Mouse (Mus musculus): ENCODE data around the gene Gigyf2. TPM values are rescaled to one million over a fixed set of nuclear protein-coding genes. Genes with fewer than 3 reads are reported as not detected.

Gene Gigyf2
- polyA plus RNA-seq, 1 experiment from 2014 or later: 27.7 TPM

GRCm38 (mm10) chr1:87493542-87493941 lies 166.7 kb downstream of the Gigyf2 start:
- Histone ChIP-seq H3K9me3 (no peaks in the 10 kb centered on the region), H3K27me3 (replicated peaks) (no peaks in the 10 kb centered on the region), H3K4me2 (no peak overlapping the region), H3K27ac (replicated peaks) (no peak overlapping the region), H3K9ac (no peak overlapping the region), H3K4me1 (no peaks in the 10 kb centered on the region), H3K36me3 (no peaks in the 10 kb centered on the region), H3K4me3 (no peak overlapping the region)
- ATAC-seq (ENCODE audit: extremely low read depth, insufficient number of reproducible peaks, low FRiP score, low TSS enrichment): no peak
- WGBS: 61% methylated on average over 4 of the region's 4 CpGs

Other genes starting within 250 kb of the Gigyf2 start
- gene Alppl2, start 237.1 kb upstream of the Gigyf2 start, polyA plus RNA-seq (2015; fragmentation: Nextera tagmentation; extraction: Ambion mirVana): not detected in 2 replicates
- gene Alpi, start 225.4 kb upstream of the Gigyf2 start, polyA plus RNA-seq (2015; fragmentation: Nextera tagmentation; extraction: Ambion mirVana): not detected in 2 replicates
- gene Akp3, start 202.0 kb upstream of the Gigyf2 start, polyA plus RNA-seq (2015; fragmentation: Nextera tagmentation; extraction: Ambion mirVana): not detected in 2 replicates
- gene Ecel1, start 170.5 kb upstream of the Gigyf2 start, polyA plus RNA-seq (2015; fragmentation: Nextera tagmentation; extraction: Ambion mirVana): 0.79 and 1.0 TPM in 2 replicates
- gene Prss56, start 143.7 kb upstream of the Gigyf2 start, polyA plus RNA-seq (2015; fragmentation: Nextera tagmentation; extraction: Ambion mirVana): 0.11 TPM in 1 of 2 replicates, not detected in the other
- not detected in 2 replicates for gene Chrnd, start 136.4 kb upstream of the Gigyf2 start, polyA plus RNA-seq (2015; fragmentation: Nextera tagmentation; extraction: Ambion mirVana)
- 0.67 and 1.2 TPM in 2 replicates for gene Chrng, start 122.3 kb upstream of the Gigyf2 start, polyA plus RNA-seq (2015; fragmentation: Nextera tagmentation; extraction: Ambion mirVana)
- gene Eif4e2, start 113.1 kb upstream of the Gigyf2 start, polyA plus RNA-seq (2015; fragmentation: Nextera tagmentation; extraction: Ambion mirVana): 120 and 123 TPM in 2 replicates
- 0.14 and 0.29 TPM in 2 replicates for gene Efhd1, start 62.6 kb upstream of the Gigyf2 start, polyA plus RNA-seq (2015; fragmentation: Nextera tagmentation; extraction: Ambion mirVana)
- gene Kcnj13, start 67.7 kb downstream of the Gigyf2 start, polyA plus RNA-seq (2015; fragmentation: Nextera tagmentation; extraction: Ambion mirVana): 0.24 and 0.29 TPM in 2 replicates
- gene Snorc, start 143.3 kb downstream of the Gigyf2 start, polyA plus RNA-seq (2015; fragmentation: Nextera tagmentation; extraction: Ambion mirVana): not detected in 2 replicates
- 0.09 TPM in 1 of 2 replicates, not detected in the other for gene Neu2, start 182.9 kb downstream of the Gigyf2 start, polyA plus RNA-seq (2015; fragmentation: Nextera tagmentation; extraction: Ambion mirVana)
- gene Ngef, start 246.9 kb downstream of the Gigyf2 start, polyA plus RNA-seq (2015; fragmentation: Nextera tagmentation; extraction: Ambion mirVana): 0.31 and 0.41 TPM in 2 replicates